ENCODE assay signal across 10 mouse cellular contexts in genomic region chr11:76410826-76411225, GRCm38 (mm10). TPM values are rescaled to one million over a fixed set of nuclear protein-coding genes. Genes with fewer than 3 reads are reported as not detected.
A peak's percentile ranks its signal among the peaks of the same experiment; 100 is the strongest.
DNase-seq lines count a peak whose midpoint lies in the region; ATAC-seq lines count a peak whose summit lies in the region.
"Had no signal": no experiment of that assay in that cellular context is flagged by ENCODE, and none has a peak within 500 bp of the region (broad histone marks: within the 10 kb centered on the region; RNA-seq: fewer than 3 reads in every experiment).

No protein-coding gene starts in this region.

- no peaks in the 10 kb centered on the region for H3K9me3 ChIP-seq in hindbrain, embryonic 14.5 days (ENCODE audit: control insufficient read depth, low read length)
- H3K9me3 ChIP-seq in hindbrain, embryonic 12.5 days (replicated peaks) = no peaks in the 10 kb centered on the region
- H3K9me3 ChIP-seq: limb, embryonic 15.5 days had no signal

- peaks cover 7% of the 10 kb centered on the region; the same call in 1 of the 2 replicates for H3K4me1 ChIP-seq in hindbrain, embryonic 14.5 days (replicated peaks; ENCODE audit: control insufficient read depth, insufficient read depth, low read length)
- H3K4me1 ChIP-seq in hindbrain, embryonic 12.5 days = peaks cover 16% of the 10 kb centered on the region

- H3K27ac ChIP-seq in hindbrain, embryonic 14.5 days = no peak overlapping the region
- H3K27ac ChIP-seq in hindbrain, embryonic 12.5 days = no peak overlapping the region
- H3K27ac ChIP-seq: limb, embryonic 15.5 days had no signal

- no peak overlapping the region for H3K9ac ChIP-seq in hindbrain, embryonic 14.5 days
- no peak overlapping the region for H3K9ac ChIP-seq in hindbrain, embryonic 12.5 days
- H3K9ac ChIP-seq: limb, embryonic 15.5 days had no signal

- H3K4me2 ChIP-seq in hindbrain, embryonic 14.5 days (replicated peaks) = no peak overlapping the region
- H3K4me2 ChIP-seq in hindbrain, embryonic 12.5 days (replicated peaks) = no peak overlapping the region
- H3K4me2 ChIP-seq: limb, embryonic 15.5 days had no signal

- WGBS in hindbrain, embryonic 14.5 days = 74% methylated on average over 12 of the region's 12 CpGs
- WGBS in hindbrain, embryonic 12.5 days = 74% methylated on average over 12 of the region's 12 CpGs

- peak; percentile 80 for DNase-seq in hindbrain, embryonic 14.5 days (ENCODE audit: low spot score)
- peak; percentile 66 for DNase-seq in A20 (ENCODE audit: low read depth, low spot score)
- peak; percentile 54 for DNase-seq in Muller cell, postnatal 12 days (ENCODE audit: inconsistent ontology term)
- DNase-seq in left cerebral cortex, postnatal 14 days (ENCODE audit: low spot score in 2 of 2) = peak; percentile 69 to 83
- DNase-seq in retina, embryonic 14.5 days (ENCODE audit: low spot score) = peak; percentile 77

- ATAC-seq in hindbrain, embryonic 14.5 days (ENCODE audit: low FRiP score) = no peak
- no peak for ATAC-seq in hindbrain, embryonic 12.5 days (ENCODE audit: low FRiP score)
- peak; percentile 20; the same call in 1 of the 2 replicates for ATAC-seq in common myeloid progenitor, adult 5-6 weeks (replicated peaks; ENCODE audit: low read depth, poor library complexity, severe bottlenecking)
- ATAC-seq in megakaryocyte, adult 5-6 weeks (ENCODE audit: poor library complexity, severe bottlenecking) = no peak

- H3K27me3 ChIP-seq in hindbrain, embryonic 14.5 days (ENCODE audit: control insufficient read depth, insufficient read depth, low read length) = no peaks in the 10 kb centered on the region
- no peaks in the 10 kb centered on the region for H3K27me3 ChIP-seq in hindbrain, embryonic 12.5 days
- H3K27me3 ChIP-seq: limb, embryonic 15.5 days had no signal

- H3K36me3 ChIP-seq in hindbrain, embryonic 14.5 days (replicated peaks; ENCODE audit: control insufficient read depth, insufficient read depth) = peaks cover 35% of the 10 kb centered on the region
- peaks cover 40% of the 10 kb centered on the region for H3K36me3 ChIP-seq in hindbrain, embryonic 12.5 days

- intact Hi-C loops in left cerebral cortex, postnatal 14 days (cut with DNase I) = no loop called here

- no peak overlapping the region for H3K4me3 ChIP-seq in hindbrain, embryonic 14.5 days (replicated peaks; ENCODE audit: low read length)
- H3K4me3 ChIP-seq in hindbrain, embryonic 12.5 days = no peak overlapping the region
- H3K4me3 ChIP-seq: erythroblast, embryonic 14.5 days; limb, embryonic 15.5 days had no signal

RNA-seq across cellular contexts. Expression of gene Timm22, which starts 4.1 kb away (rescaled TPM):
- 110 TPM in 2 replicates for polyA plus RNA-seq in hindbrain, embryonic 14.5 days (2014; fragmentation: Nextera tagmentation; extraction: Ambion mirVana)
- polyA plus RNA-seq in hindbrain, embryonic 12.5 days (2016; fragmentation: Nextera tagmentation; extraction: Ambion mirVana) = 111 and 113 TPM in 2 replicates
- total RNA-seq in common myeloid progenitor, adult 5-6 weeks (2017) = 11.1 and 17.0 TPM in 2 replicates
- total RNA-seq in left cerebral cortex, postnatal 14 days (2021) = 10 to 100 TPM; 38.0 to 40.1 TPM
- 10.5 and 11.0 TPM in 2 replicates for total RNA-seq in megakaryocyte, adult 5-6 weeks (2015)
- 6.5 and 10.3 TPM in 2 replicates for total RNA-seq in megakaryocyte, adult 5-6 weeks (2017)

RNA-seq across cellular contexts. Expression of gene Nxn, which starts 11.9 kb away (rescaled TPM):
- 32.0 and 36.0 TPM in 2 replicates for polyA plus RNA-seq in hindbrain, embryonic 14.5 days (2014; fragmentation: Nextera tagmentation; extraction: Ambion mirVana)
- polyA plus RNA-seq in hindbrain, embryonic 12.5 days (2016; fragmentation: Nextera tagmentation; extraction: Ambion mirVana) = 54.3 and 57.3 TPM in 2 replicates
- 10.2 and 12.7 TPM in 2 replicates for total RNA-seq in common myeloid progenitor, adult 5-6 weeks (2017)
- 10 to 100 TPM; 10.1 to 12.2 TPM for total RNA-seq in left cerebral cortex, postnatal 14 days (2021)
- 9.4 and 15.1 TPM in 2 replicates for total RNA-seq in megakaryocyte, adult 5-6 weeks (2015)
- 8.7 and 12.3 TPM in 2 replicates for total RNA-seq in megakaryocyte, adult 5-6 weeks (2017)
